Mouse (Mus musculus): ENCODE measurements around the gene Wdr49. TPM values are rescaled to one million over a fixed set of nuclear protein-coding genes. Genes with fewer than 3 reads are reported as not detected.

The Wdr49 gene
- polyA plus RNA-seq, 1 experiment from 2014 or later: not detected

- Histone ChIP-seq H3K4me2 (replicated peaks) (no peak overlapping the region), H3K36me3 (no peaks in the 10 kb centered on the region), H3K4me3 (no peak overlapping the region), H3K27me3 (no peaks in the 10 kb centered on the region), H3K27ac (no peak overlapping the region), H3K9me3 (no peaks in the 10 kb centered on the region), H3K4me1 (no peaks in the 10 kb centered on the region), H3K9ac (no peak overlapping the region)
- no peak for ATAC-seq (ENCODE audit: insufficient number of reproducible peaks, insufficient read depth, low FRiP score, low TSS enrichment)
- WGBS: 52% methylated on average over 3 of the region's 3 CpGs
Measured at GRCm38 (mm10) chr3:75297758-75298111, 184.2 kb downstream of the Wdr49 start.

- no peaks in the 10 kb centered on the region for H3K9me3 ChIP-seq
- WGBS: 67% methylated on average over 2 of the region's 2 CpGs
- no peak overlapping the region for H3K9ac ChIP-seq
- no peak for ATAC-seq (ENCODE audit: insufficient number of reproducible peaks, insufficient read depth, low FRiP score, low TSS enrichment)
- no peak overlapping the region for H3K4me3 ChIP-seq
- no peak overlapping the region for H3K4me2 ChIP-seq (replicated peaks)
- H3K27me3 ChIP-seq: no peaks in the 10 kb centered on the region
- H3K4me1 ChIP-seq: no peaks in the 10 kb centered on the region
- no peaks in the 10 kb centered on the region for H3K36me3 ChIP-seq
- no peak overlapping the region for H3K27ac ChIP-seq
Measured at GRCm38 (mm10) chr3:75297026-75297757, 184.8 kb downstream of the Wdr49 start.

- Histone ChIP-seq H3K27ac (no peak overlapping the region), H3K27me3 (no peaks in the 10 kb centered on the region), H3K4me2 (replicated peaks) (no peak overlapping the region), H3K36me3 (no peaks in the 10 kb centered on the region), H3K9ac (no peak overlapping the region), H3K4me3 (no peak overlapping the region), H3K9me3 (no peaks in the 10 kb centered on the region), H3K4me1 (no peaks in the 10 kb centered on the region)
- ATAC-seq (ENCODE audit: insufficient number of reproducible peaks, insufficient read depth, low FRiP score, low TSS enrichment): no peak
- WGBS: 83% methylated on average over 2 of the region's 2 CpGs
Measured at GRCm38 (mm10) chr3:75293243-75293642, 188.7 kb downstream of the Wdr49 start.

GRCm38 (mm10) chr3:75277455-75277854 is 204.5 kb downstream of the Wdr49 start:
- Histone ChIP-seq H3K9me3 (no peaks in the 10 kb centered on the region), H3K36me3 (no peaks in the 10 kb centered on the region), H3K4me1 (no peaks in the 10 kb centered on the region), H3K27me3 (no peaks in the 10 kb centered on the region), H3K4me3 (no peak overlapping the region), H3K4me2 (replicated peaks) (no peak overlapping the region), H3K9ac (no peak overlapping the region), H3K27ac (no peak overlapping the region)
- 67% methylated on average over 4 of the region's 4 CpGs for WGBS
- no peak for ATAC-seq (ENCODE audit: insufficient number of reproducible peaks, insufficient read depth, low FRiP score, low TSS enrichment)

- no peak for ATAC-seq (ENCODE audit: insufficient number of reproducible peaks, insufficient read depth, low FRiP score, low TSS enrichment)
- no peak overlapping the region for H3K4me3 ChIP-seq
- H3K4me2 ChIP-seq (replicated peaks): no peak overlapping the region
- no peaks in the 10 kb centered on the region for H3K9me3 ChIP-seq
- H3K27ac ChIP-seq: no peak overlapping the region
- H3K9ac ChIP-seq: no peak overlapping the region
- H3K4me1 ChIP-seq: no peaks in the 10 kb centered on the region
- no peaks in the 10 kb centered on the region for H3K36me3 ChIP-seq
- WGBS: 91% methylated on average over 3 of the region's 3 CpGs
- no peaks in the 10 kb centered on the region for H3K27me3 ChIP-seq
Measured at GRCm38 (mm10) chr3:75276522-75276921, 205.4 kb downstream of the Wdr49 start.

- no peaks in the 10 kb centered on the region for H3K4me1 ChIP-seq
- H3K9ac ChIP-seq: no peak overlapping the region
- no peak overlapping the region for H3K4me3 ChIP-seq
- no peak for ATAC-seq (ENCODE audit: insufficient number of reproducible peaks, insufficient read depth, low FRiP score, low TSS enrichment)
- H3K36me3 ChIP-seq: no peaks in the 10 kb centered on the region
- no peaks in the 10 kb centered on the region for H3K9me3 ChIP-seq
- no peak overlapping the region for H3K27ac ChIP-seq
- H3K4me2 ChIP-seq (replicated peaks): no peak overlapping the region
- no peaks in the 10 kb centered on the region for H3K27me3 ChIP-seq
Measured at GRCm38 (mm10) chr3:75275127-75275526, 206.8 kb downstream of the Wdr49 start.

GRCm38 (mm10) chr3:75269978-75270377 is 212.0 kb downstream of the Wdr49 start, which contains the start of gene Serpini2:
Serpini2 (minus strand) TSS chr3:75270078.
- no peak for ATAC-seq (ENCODE audit: insufficient number of reproducible peaks, insufficient read depth, low FRiP score, low TSS enrichment)
- Histone ChIP-seq H3K4me3 (no peak within 1 kb of the TSS), H3K27me3 (no peaks in the 10 kb centered on the region), H3K4me1 (no peaks in the 10 kb centered on the region), H3K27ac (no peak within 1 kb of the TSS), H3K9me3 (no peaks in the 10 kb centered on the region), H3K4me2 (replicated peaks) (no peak within 1 kb of the TSS), H3K9ac (no peak within 1 kb of the TSS), H3K36me3 (no peaks in the 10 kb centered on the region)
- 79% methylated on average over 2 of the region's 2 CpGs for WGBS

GRCm38 (mm10) chr3:75259356-75259755 is 222.6 kb downstream of the Wdr49 start:
- Histone ChIP-seq H3K4me3 (no peak overlapping the region), H3K27me3 (no peaks in the 10 kb centered on the region), H3K4me1 (no peaks in the 10 kb centered on the region), H3K4me2 (replicated peaks) (no peak overlapping the region), H3K9ac (no peak overlapping the region), H3K27ac (no peak overlapping the region), H3K36me3 (no peaks in the 10 kb centered on the region), H3K9me3 (no peaks in the 10 kb centered on the region)
- ATAC-seq (ENCODE audit: insufficient number of reproducible peaks, insufficient read depth, low FRiP score, low TSS enrichment): no peak

Other genes starting within 250 kb of the Wdr49 start
- gene Serpini2, start 212.1 kb downstream of the Wdr49 start, polyA plus RNA-seq (2016; fragmentation: Nextera tagmentation; extraction: Ambion mirVana): not detected in 2 replicates
- 87.2 and 88.3 TPM in 2 replicates for gene Pdcd10, start 74.7 kb upstream of the Wdr49 start, polyA plus RNA-seq (2016; fragmentation: Nextera tagmentation; extraction: Ambion mirVana)
- gene Serpini1, start 75.4 kb upstream of the Wdr49 start, polyA plus RNA-seq (2016; fragmentation: Nextera tagmentation; extraction: Ambion mirVana): 11.3 and 13.2 TPM in 2 replicates

All from embryonic facial prominence, embryonic 12.5 days (tissue).